Mouse (Mus musculus): ENCODE results near the gene Kat5.

The Kat5 gene

DNA sequence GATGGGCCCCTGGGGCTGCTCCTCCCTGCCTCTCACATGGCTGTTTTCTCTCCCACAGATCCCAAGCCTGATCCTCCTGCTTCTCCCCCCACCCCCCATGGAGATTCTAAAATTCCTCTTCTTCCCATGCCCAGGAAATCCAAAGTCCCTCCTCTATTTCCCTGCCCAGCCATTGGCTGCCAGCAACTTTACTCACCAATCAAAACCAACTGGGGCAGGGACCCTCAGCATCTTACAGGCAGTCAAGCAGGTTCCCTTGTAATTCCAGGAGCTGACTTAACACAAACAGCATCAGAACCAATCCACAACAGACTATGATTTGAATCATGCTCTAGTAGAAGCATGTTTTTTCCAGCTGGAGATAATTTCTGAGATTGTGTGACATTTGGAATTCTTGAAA, 19.9 kb upstream of the Kat5 start:
- DNase-seq (ENCODE audit: low spot score) = no peak

- DNase-seq (ENCODE audit: low spot score) = no peak
These were observed 15.3 kb upstream of the Kat5 start for GRCm38 (mm10) chr19:5625311-5625710.

GRCm38 (mm10) chr19:5621884-5622283, 11.8 kb upstream of the Kat5 start:
- no peak for DNase-seq (ENCODE audit: low spot score)

DNA sequence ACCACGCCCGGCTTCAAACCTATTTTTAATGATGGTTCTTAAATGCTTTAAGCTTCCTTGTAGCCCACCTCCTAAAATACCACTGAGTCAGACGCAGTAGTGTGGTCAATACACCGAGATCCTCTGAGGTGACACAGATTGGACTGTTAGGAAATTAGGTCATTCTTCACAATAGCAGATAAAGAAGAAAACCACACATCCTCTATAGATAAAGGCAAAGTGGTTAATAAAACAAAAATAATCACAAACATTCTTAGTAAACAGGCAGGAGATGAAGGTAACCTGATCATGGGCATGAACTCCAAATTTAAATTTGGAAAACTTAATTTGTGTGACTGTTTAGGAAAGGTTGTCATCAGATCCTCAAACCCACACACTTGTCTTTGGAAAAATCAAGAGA, 10.0 kb upstream of the Kat5 start:
- DNase-seq (ENCODE audit: low spot score) = no peak

GRCm38 (mm10) chr19:5614953-5615352, 4.9 kb upstream of the Kat5 start:
- no peak for DNase-seq (ENCODE audit: low spot score)

DNA sequence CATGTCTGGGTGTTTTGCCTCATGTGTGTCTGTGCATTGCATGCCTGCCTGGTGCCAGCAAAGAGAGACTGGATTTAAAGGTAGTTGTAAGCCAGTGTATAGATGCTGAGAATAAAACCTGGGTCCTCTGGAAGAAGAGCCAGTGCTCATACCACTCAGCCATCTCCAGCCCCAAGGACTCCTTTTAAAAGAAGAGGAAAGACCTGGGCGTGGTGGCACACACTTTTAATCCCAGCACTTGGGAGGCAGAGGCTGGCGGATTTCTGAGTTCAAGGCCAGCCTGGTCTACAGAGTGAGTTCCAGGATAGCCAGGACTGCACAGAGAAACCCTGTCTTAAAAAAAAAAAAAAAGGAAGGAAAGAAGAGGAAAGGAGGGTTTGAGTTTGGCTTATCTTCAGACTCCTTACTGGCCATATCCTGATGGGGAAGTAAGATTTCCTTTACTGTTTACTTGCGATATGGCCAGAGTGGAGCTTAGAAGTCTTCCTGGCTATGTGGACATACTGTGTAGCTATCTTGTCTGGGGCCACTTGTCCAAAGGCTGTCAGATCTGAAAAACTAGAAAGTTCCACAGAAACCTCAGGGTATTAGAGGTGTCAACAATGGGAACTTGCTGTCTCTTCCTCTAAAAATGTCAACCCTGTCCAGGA, 2.9 kb upstream of the Kat5 start:
- no peak for DNase-seq (ENCODE audit: low spot score)

DNA sequence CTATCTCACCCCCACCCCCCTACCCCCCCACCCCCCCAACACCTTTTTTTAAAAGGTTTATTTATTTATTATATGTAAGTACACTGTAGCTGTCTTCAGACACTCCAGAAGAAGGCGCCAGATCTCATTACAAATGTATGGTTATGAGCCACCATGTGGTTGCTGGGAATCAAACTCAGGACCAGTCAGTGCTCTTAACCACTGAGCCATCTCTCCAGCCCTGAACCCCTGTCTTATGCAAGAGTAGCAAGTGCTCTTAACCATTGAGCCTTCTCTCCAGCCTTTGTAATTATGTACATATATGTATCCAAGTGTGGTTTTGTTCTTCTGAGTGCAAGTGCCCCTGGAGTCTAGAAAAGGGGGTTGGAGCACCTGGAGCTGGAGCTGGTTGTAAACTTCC, 1.9 kb upstream of the Kat5 start:
- DNase-seq (ENCODE audit: low spot score) = no peak

DNA sequence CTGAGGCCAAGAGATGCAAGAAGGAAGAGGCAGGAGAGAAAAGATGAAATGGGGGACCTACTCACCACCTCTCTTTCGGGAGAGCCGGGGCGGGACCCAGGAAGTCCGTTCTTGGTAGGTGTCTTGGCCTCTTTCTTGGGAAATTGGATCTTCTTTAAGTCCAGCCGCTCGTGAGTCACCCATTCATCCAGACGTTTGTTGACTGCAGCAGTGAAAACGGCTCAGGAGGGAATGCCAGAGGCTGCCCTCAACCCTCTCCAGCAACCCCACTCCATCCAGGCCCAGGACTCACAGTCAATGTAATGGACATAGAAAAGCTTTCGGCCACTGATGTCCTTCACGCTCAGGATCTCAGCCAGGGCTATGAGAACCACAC, 878 bp downstream of the Kat5 start:
- no peak for DNase-seq (ENCODE audit: low spot score)

GRCm38 (mm10) chr19:5608707-5609106, 1.3 kb downstream of the Kat5 start:
- DNase-seq (ENCODE audit: low spot score) = no peak

- DNase-seq (ENCODE audit: low spot score) = no peak
These were observed 2.2 kb downstream of the Kat5 start for GRCm38 (mm10) chr19:5607705-5608410.

- no peak for DNase-seq (ENCODE audit: low spot score)
These were observed 3.8 kb downstream of the Kat5 start for GRCm38 (mm10) chr19:5606196-5606595.

DNA sequence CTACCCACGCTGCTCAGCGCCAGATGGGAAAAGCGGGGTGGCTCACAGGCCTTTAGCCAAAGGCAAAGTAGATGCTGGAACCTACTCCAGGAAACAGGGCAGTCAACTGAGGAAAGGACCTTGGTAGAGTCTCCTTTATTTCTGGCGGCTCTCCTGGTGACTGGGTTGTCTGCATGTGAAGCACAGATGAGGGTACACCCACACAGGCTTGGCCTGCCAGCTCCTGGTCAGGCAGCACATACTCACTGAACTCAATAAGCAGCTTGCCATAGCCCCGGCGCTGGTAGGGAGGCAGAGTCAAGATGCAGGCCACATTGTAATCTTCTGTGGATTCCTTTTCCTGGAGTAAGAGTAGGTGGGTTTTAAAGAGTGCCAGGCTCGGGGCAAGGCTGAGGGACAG, 4.9 kb downstream of the Kat5 start:
- no peak for DNase-seq (ENCODE audit: low spot score)

DNA sequence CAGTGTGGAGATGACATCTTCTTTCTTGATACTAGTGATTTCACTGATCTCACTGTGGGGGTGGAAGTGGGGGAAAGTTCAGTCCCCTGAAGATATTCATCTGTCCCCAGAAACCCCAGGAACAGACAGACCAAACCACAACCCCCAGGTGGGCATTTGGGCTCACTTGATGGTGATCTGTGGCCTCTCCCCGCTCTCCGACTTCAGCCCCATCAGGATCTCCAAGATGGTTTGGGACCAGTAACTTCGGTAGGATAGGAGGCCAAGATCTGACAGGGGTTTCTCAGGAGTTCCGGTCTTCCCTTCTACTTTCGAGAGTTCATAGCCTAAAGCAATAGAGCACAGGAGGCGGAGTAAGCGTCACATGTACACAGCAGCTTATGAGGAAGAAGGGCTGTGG, 6.4 kb downstream of the Kat5 start:
- DNase-seq (ENCODE audit: low spot score) = no peak

GRCm38 (mm10) chr19:5601752-5602541, 8.1 kb downstream of the Kat5 start, which contains the start of gene Rnaseh2c:
Gene Rnaseh2c (plus strand): TSS chr19:5601873.
- peak; percentile 55 for DNase-seq (ENCODE audit: low spot score)

DNA sequence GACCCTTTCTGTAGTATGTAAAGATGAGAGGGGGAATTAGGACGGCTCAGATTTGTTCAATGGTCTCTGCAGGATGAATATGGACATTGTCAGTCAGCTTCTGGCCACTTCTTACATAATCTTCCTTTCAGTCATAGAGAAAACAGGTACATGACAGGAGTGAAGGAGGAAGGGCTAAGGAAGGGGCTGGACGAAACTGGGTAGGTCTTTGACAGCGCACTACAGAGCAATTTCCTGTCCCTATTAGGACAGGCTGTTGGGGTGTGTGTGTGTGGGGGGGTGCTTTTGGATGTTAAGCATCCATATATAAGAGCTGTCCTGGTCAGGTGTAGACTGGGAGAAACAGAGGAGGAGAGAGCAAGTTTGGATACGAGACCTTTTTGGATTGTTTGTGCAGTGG, 10.8 kb downstream of the Kat5 start:
- no peak for DNase-seq (ENCODE audit: low spot score)

DNA sequence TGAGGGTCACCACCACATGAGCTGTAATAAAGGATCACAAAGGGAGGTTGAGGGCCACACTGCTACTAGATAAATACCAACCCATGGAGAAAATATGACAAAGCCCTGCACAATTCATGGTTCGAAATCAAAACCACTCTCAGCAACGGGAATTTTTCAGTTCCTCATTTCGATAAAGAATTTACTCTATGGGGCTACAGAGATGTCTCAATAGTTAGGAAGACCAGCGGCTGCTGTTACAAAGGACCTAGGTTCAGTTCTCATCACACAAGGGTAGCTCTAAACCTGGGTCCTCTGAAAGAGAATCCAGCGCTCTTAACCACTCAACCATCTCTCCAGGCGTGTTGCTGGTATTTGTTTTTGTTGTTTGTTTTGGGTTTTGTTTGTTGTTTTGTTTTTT, 18.1 kb downstream of the Kat5 start:
- DNase-seq (ENCODE audit: low spot score) = no peak

DNA sequence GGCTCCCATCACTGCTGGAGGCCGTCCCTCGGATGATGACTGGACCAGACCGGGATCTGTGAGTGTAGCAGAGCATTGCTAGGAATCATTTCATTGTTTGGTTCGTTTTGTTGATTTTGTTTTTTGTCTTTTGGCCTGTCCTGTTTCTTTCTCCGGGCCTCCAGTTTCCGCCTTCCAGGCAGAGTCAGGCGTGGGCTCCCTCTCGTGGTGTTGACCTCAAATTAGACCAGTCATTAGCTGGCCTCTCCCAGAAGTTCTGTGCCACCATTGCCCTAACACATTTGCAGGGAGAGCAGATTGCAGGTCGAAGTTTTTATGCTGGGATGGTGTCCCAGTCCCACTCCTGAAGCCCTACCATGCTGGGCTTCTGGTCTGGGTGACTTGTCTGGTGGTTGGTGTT, 20.9 kb downstream of the Kat5 start:
- DNase-seq (ENCODE audit: low spot score) = no peak

DNA sequence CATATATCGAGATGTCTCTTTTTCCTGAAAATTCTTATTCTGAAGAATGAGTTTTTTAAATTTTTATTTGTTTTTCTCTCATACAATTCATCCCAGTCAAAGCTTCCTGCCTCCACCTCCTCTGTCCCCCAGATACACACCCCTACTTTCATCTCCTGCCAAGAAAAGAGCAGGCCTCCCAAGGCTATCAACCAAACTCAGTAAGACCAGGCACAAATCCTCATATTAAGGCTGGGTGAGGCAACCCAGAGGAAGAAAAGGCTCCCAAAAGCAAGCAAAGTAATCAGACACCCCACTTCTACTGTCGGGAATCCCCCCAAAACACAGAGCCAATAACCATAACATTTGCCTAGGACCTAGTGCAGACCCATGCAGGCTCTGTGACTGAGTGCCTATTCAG, 28.0 kb downstream of the Kat5 start:
- DNase-seq (ENCODE audit: low spot score) = no peak

DNA sequence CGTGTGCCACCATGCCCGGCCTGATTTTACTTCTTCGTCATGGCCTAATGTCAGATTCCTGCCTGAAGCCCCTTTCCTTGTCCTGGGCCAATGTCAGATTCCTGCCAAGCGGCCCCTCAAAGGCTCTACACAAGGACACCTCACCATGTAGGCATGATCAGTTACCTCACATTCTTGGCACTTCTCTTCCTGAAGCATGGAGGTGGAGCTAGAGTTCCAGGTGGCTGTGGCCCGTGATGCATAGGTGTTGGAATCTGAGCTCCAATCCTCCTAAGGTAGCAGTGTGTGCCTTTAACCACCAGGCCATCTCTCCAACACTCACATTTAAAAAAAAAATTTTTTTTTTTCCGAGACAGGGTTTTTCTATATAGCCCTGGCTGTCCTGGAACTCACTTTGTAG, 29.3 kb downstream of the Kat5 start:
- no peak for DNase-seq (ENCODE audit: low spot score)

GRCm38 (mm10) chr19:5579971-5580370, 30.1 kb downstream of the Kat5 start:
- DNase-seq (ENCODE audit: low spot score) = no peak

DNA sequence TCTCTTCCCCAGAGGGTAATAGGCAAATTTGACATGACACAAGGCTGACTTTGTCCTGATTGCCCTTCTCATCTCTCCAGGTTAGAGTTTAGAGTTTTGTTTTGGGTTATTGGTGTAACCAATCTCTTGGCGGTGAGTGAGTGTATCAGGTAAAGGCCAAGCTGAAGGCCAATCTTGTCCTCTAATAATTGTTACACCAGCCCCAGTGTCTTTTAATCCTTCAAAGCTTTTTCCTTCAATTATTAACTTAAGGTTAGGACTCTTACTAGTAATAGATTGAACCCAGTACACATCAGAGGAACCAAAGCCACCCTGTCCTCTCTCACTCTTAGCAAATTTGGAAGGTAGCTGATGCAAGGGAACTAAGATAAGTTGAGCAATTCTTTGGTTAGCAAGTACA, 34.7 kb downstream of the Kat5 start:
- DNase-seq (ENCODE audit: low spot score) = no peak

DNA sequence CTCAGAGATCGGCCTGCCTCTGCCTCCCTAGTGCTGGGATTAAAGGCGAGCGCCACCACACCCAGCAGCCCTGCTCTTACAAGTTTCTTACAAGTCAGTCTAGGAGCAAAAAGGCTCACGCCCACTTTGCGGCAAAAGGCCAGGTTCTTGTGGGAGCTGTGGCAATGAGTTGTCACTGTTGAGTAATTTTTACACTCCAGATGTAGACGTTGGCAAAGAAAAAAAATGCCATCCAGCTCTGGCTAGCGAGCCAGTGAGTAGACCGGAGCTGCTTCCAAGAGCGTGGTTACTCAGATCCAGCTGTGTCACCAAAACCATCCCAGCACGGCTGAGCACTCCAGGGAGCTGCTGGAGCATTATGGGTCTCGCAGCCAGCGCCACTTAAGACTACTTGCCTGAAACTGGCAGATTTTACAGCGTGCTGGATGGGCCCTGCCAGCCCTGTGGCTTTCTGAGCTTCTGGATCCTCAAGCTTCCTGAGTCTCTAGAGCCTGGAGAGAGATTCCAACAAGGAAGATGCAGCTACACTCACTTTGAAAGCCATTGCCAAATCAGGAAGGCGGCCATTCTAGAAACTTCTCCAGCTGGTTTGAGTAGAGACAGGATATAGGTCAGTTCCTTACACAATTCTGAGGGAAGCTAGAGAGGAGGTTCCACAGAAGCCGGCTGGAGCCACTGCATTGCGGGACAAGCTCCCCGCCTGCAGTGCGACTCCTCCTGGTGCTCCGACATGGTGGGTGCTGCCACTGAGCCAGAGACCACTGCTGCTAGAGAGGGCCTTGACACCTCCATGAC, 37.5 kb downstream of the Kat5 start:
- peak; percentile 40 for DNase-seq (ENCODE audit: low spot score)

Measured in ovary, adult 18-20 months (tissue).